Mouse (Mus musculus) C2C12 (cell line): ENCODE data around the gene Psd. TPM values are rescaled to one million over a fixed set of nuclear protein-coding genes. Genes with fewer than 3 reads are reported as not detected.

ENCODE experiments used
- H3K27me3 ChIP-seq: one replicate; pipeline ENCODE4 v1.6.1; 2011; ENCODE audit not compliant: control insufficient read depth, insufficient read depth, insufficient read length
- H3K36me3 ChIP-seq: one replicate; pipeline ENCODE4 v1.6.1; 2011; ENCODE audit not compliant: control insufficient read depth, insufficient read depth
- H3K4me3 ChIP-seq: one replicate; pipeline ENCODE4 v1.5.1; 2011; ENCODE audit warnings: mild to moderate bottlenecking, control low read depth; ENCODE audit not compliant: poor library complexity, insufficient read depth, severe bottlenecking
- H3K79me2 ChIP-seq: one replicate; pipeline ENCODE4 v1.6.1; 2011; ENCODE audit not compliant: control insufficient read depth, insufficient read depth
- H3K79me3 ChIP-seq: one replicate; pipeline ENCODE4 v1.6.1; 2011; ENCODE audit warnings: low read depth, control low read depth
- H3ac ChIP-seq: one replicate; pipeline ENCODE3; 2011; ENCODE audit warnings: low read depth; ENCODE audit not compliant: control insufficient read depth, insufficient read length
- CEBPB ChIP-seq: IDR thresholded peaks from one replicate; pipeline ENCODE4 v1.6.1; 2011; ENCODE audit warnings: low read depth, mild to moderate bottlenecking, control low read depth, moderate library complexity
- CTCF ChIP-seq: IDR thresholded peaks from one replicate; pipeline ENCODE4 v1.5.1; 2011; ENCODE audit not compliant: control insufficient read depth, insufficient read depth, insufficient read length
- FOSL1 ChIP-seq: IDR thresholded peaks from one replicate; pipeline ENCODE4 v1.8.0; 2011; ENCODE audit warnings: mild to moderate bottlenecking, low read length; ENCODE audit not compliant: poor library complexity, insufficient read depth, severe bottlenecking
- MAX ChIP-seq: IDR thresholded peaks from one replicate; pipeline ENCODE4 v1.6.1; 2011; ENCODE audit warnings: mild to moderate bottlenecking, control low read depth
- MYOD1 ChIP-seq: IDR thresholded peaks from one replicate; pipeline ENCODE4 v1.6.1; 2011; ENCODE audit warnings: low read depth; ENCODE audit not compliant: control insufficient read depth, insufficient read length
- MYOG ChIP-seq: IDR thresholded peaks from one replicate; pipeline ENCODE4 v1.6.1; 2011; ENCODE audit not compliant: control insufficient read depth, insufficient read length; ENCODE audit errors: extremely low read depth
- USF1 ChIP-seq: IDR thresholded peaks from one replicate; pipeline ENCODE4 v1.6.1; 2011; ENCODE audit warnings: low read depth, mild to moderate bottlenecking, control low read depth, moderate library complexity
- polyA plus RNA-seq: library from polyadenylated mRNA; unstranded; fragments of >200 nt; fragmentation: generic; extraction: Trizol; gene quantifications from one replicate; pipeline ENCODE4 v1.2.1, GENCODE M21; 2012; ENCODE audit warnings: missing spikeins

Gene Psd
- polyA plus RNA-seq, 1 experiment: 11.8 TPM

GRCm38 (mm10) chr19:46326019-46326755 lies 769 bp downstream of the Psd start:
- Histone ChIP-seq H3K4me3 (no peak overlapping the region), H3K27me3 (peaks cover 26% of the 10 kb centered on the region)
- no peak for TF ChIP-seq CEBPB
- TF ChIP-seq MAX: no peak

GRCm38 (mm10) chr19:46324918-46325317 lies 2.0 kb downstream of the Psd start:
- peaks cover 26% of the 10 kb centered on the region for H3K27me3 ChIP-seq
- TF ChIP-seq CEBPB: no peak
- no peaks in the 10 kb centered on the region for H3K36me3 ChIP-seq
- H3K79me3 ChIP-seq: no peaks in the 10 kb centered on the region
- no peak overlapping the region for H3ac ChIP-seq
- H3K79me2 ChIP-seq: no peaks in the 10 kb centered on the region
- H3K4me3 ChIP-seq: no peak overlapping the region

More at GRCm38 (mm10) chr19:46326019-46326755, 769 bp downstream of the Psd start:
- Histone ChIP-seq H3K36me3 (no peaks in the 10 kb centered on the region), H3ac (no peak overlapping the region), H3K79me2 (no peaks in the 10 kb centered on the region), H3K79me3 (no peaks in the 10 kb centered on the region)

- Histone ChIP-seq H3K27me3 (peaks cover 30% of the 10 kb centered on the region), H3K79me3 (no peaks in the 10 kb centered on the region), H3K79me2 (no peaks in the 10 kb centered on the region), H3K4me3 (no peak overlapping the region), H3ac (no peak overlapping the region), H3K36me3 (no peaks in the 10 kb centered on the region)
- TF ChIP-seq CEBPB (no peak), MYOD1 (no peak), MYOG (no peak), CTCF (no peak), FOSL1 (no peak), MAX (no peak), USF1 (no peak)
Observed at GRCm38 (mm10) chr19:46324366-46324765, 2.6 kb downstream of the Psd start.

- TF ChIP-seq MYOG (no peak), CTCF (no peak), CEBPB (no peak), USF1 (no peak), MYOD1 (no peak), MAX (no peak), FOSL1 (no peak)
- Histone ChIP-seq H3K4me3 (no peak overlapping the region), H3K27me3 (peaks cover 30% of the 10 kb centered on the region), H3K36me3 (no peaks in the 10 kb centered on the region), H3ac (no peak overlapping the region), H3K79me3 (no peaks in the 10 kb centered on the region), H3K79me2 (no peaks in the 10 kb centered on the region)
Observed at GRCm38 (mm10) chr19:46323716-46324115, 3.2 kb downstream of the Psd start.

- peaks cover 35% of the 10 kb centered on the region for H3K27me3 ChIP-seq
Observed at GRCm38 (mm10) chr19:46322996-46323572, 3.9 kb downstream of the Psd start.

More at GRCm38 (mm10) chr19:46322996-46323572, 3.9 kb downstream of the Psd start:
- no peak for TF ChIP-seq CTCF
- no peak for TF ChIP-seq CEBPB
- TF ChIP-seq MYOG: no peak
- TF ChIP-seq MYOD1: no peak
- no peak for TF ChIP-seq FOSL1
- no peak for TF ChIP-seq MAX
- no peak for TF ChIP-seq USF1
- Histone ChIP-seq H3K79me2 (no peaks in the 10 kb centered on the region), H3K36me3 (no peaks in the 10 kb centered on the region), H3K79me3 (no peaks in the 10 kb centered on the region), H3ac (no peak overlapping the region), H3K4me3 (no peak overlapping the region)
